Mouse (Mus musculus): Measurements from ENCODE around the gene Fkbp1a. TPM values are rescaled to one million over a fixed set of nuclear protein-coding genes. Genes with fewer than 3 reads are reported as not detected.

Fkbp1a gene
- polyA plus RNA-seq, 1 experiment from 2014 or later: 602 TPM

DNA sequence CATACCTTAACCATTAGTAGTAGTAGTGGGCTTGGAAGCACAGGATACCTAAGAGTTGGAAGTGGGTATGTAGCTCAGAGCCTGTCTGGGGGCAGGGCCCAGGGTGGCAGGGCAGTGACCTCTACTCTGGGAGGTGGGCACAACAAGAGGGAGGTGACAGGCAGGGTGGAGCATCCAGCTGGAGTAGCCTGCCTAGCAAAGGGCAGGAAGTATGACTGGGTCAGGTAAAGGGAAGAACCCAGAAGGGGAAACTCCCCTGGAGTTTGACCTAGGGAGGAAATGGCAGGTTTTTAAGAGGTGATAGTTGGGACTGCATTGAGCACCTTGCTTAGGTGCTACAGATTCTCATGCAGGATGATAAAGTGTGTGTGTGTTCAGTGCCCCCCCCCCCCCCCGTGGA, 38.7 kb downstream of the Fkbp1a start:
- Histone ChIP-seq H3K4me1 (ENCODE audit: control insufficient read depth, insufficient read depth, low read length) (peaks cover 6% of the 10 kb centered on the region; the same call in 1 of the 2 replicates), H3K27ac (replicated peaks; ENCODE audit: low read depth, low read length) (no peak overlapping the region), H3K4me3 (replicated peaks; ENCODE audit: low read depth, low read length) (no peak overlapping the region), H3K36me3 (ENCODE audit: control insufficient read depth, insufficient read depth, low read length) (no peaks in the 10 kb centered on the region), H3K27me3 (ENCODE audit: control insufficient read depth, insufficient read depth, low read length) (no peaks in the 10 kb centered on the region), H3K9ac (replicated peaks; ENCODE audit: low read length) (no peak overlapping the region), H3K4me2 (ENCODE audit: low read length) (no peak overlapping the region), H3K9me3 (ENCODE audit: control insufficient read depth, low read length) (no peaks in the 10 kb centered on the region)
- DNase-seq (no peak), ATAC-seq (ENCODE audit: low FRiP score, low TSS enrichment) (no peak)
- WGBS: 38% methylated on average over 1 of the region's 1 CpGs

DNA sequence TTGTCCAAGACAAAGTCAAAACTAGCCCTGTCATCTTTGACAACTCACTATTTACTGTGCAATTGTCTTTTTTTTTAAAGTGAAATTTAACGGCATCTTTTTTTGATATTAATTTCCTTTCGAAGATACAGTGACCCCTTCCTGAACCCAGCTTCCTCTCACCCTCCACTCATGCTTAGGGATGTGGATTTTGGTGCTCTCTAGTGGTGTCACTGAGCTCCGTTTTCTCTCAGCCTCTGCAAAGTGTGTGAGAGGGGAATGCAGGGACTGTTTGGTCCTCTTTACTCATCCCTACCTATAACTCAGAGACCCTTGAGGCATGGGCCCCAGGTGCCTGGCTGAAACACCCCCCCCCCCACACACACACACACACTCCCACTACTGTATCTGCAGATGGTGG, 43.7 kb downstream of the Fkbp1a start:
- Histone ChIP-seq H3K9ac (replicated peaks; ENCODE audit: low read length) (no peak overlapping the region), H3K4me3 (replicated peaks; ENCODE audit: low read depth, low read length) (no peak overlapping the region), H3K4me2 (ENCODE audit: low read length) (no peak overlapping the region), H3K9me3 (ENCODE audit: control insufficient read depth, low read length) (no peaks in the 10 kb centered on the region), H3K27ac (replicated peaks; ENCODE audit: low read depth, low read length) (no peak overlapping the region), H3K27me3 (ENCODE audit: control insufficient read depth, insufficient read depth, low read length) (no peaks in the 10 kb centered on the region), H3K4me1 (ENCODE audit: control insufficient read depth, insufficient read depth, low read length) (no peaks in the 10 kb centered on the region), H3K36me3 (ENCODE audit: control insufficient read depth, insufficient read depth, low read length) (no peaks in the 10 kb centered on the region)
- 64% methylated on average over 3 of the region's 3 CpGs for WGBS
- ATAC-seq (ENCODE audit: low FRiP score, low TSS enrichment) (no peak), DNase-seq (no peak)

DNA sequence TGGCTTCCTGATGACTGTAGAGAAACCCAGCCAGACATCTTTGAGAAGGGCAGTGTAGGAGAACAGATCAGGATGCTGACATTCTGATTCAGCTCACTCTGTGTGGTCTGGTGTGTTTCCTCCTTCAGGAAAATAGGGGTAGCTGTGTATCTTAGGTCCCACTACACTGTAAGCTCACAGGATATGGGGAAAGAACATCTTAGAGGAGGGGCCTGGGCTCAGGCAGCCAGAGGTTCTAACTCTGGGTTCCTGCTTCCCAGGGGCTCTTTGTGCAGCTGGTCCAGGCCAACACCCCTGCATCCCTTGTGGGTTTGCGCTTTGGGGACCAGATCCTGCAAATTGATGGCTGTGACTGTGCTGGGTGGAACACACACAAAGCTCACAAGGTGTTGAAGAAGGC, 44.5 kb downstream of the Fkbp1a start:
- Histone ChIP-seq H3K36me3 (ENCODE audit: control insufficient read depth, insufficient read depth, low read length) (peaks cover 3% of the 10 kb centered on the region; the same call in 1 of the 2 replicates), H3K27ac (replicated peaks; ENCODE audit: low read depth, low read length) (no peak overlapping the region), H3K4me1 (ENCODE audit: control insufficient read depth, insufficient read depth, low read length) (no peaks in the 10 kb centered on the region), H3K27me3 (ENCODE audit: control insufficient read depth, insufficient read depth, low read length) (no peaks in the 10 kb centered on the region), H3K9me3 (ENCODE audit: control insufficient read depth, low read length) (no peaks in the 10 kb centered on the region), H3K4me3 (replicated peaks; ENCODE audit: low read depth, low read length) (no peak overlapping the region), H3K4me2 (ENCODE audit: low read length) (no peak overlapping the region), H3K9ac (replicated peaks; ENCODE audit: low read length) (no peak overlapping the region)
- ATAC-seq (ENCODE audit: low FRiP score, low TSS enrichment) (no peak), DNase-seq (no peak)
- WGBS: 100% methylated on average over 1 of the region's 1 CpGs

DNA sequence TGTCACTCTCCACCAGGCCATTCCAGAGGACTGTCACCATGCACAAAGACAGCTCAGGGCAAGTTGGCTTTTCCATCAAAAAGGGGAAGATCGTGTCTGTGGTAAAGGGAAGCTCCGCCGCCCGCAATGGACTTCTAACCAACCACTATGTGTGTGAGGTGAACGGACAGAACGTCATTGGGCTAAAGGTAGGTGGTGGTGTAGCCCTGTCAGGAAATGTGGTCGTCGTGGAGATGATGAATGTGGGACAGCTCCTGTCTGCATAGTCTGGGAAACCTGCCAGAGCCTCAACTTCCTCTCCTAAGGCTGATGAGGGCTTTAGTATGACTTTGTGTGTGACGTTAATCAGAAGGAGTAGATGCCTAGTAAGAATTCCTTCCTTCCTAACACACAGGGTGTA, 45.0 kb downstream of the Fkbp1a start:
- Histone ChIP-seq H3K36me3 (ENCODE audit: control insufficient read depth, insufficient read depth, low read length) (peaks cover 6% of the 10 kb centered on the region; the same call in 1 of the 2 replicates), H3K9ac (replicated peaks; ENCODE audit: low read length) (no peak overlapping the region), H3K27ac (replicated peaks; ENCODE audit: low read depth, low read length) (no peak overlapping the region), H3K4me3 (replicated peaks; ENCODE audit: low read depth, low read length) (no peak overlapping the region), H3K9me3 (ENCODE audit: control insufficient read depth, low read length) (no peaks in the 10 kb centered on the region), H3K27me3 (ENCODE audit: control insufficient read depth, insufficient read depth, low read length) (no peaks in the 10 kb centered on the region), H3K4me1 (ENCODE audit: control insufficient read depth, insufficient read depth, low read length) (no peaks in the 10 kb centered on the region), H3K4me2 (ENCODE audit: low read length) (no peak overlapping the region)
- DNase-seq (no peak), ATAC-seq (ENCODE audit: low FRiP score, low TSS enrichment) (no peak)
- WGBS: 85% methylated on average over 9 of the region's 9 CpGs

DNA sequence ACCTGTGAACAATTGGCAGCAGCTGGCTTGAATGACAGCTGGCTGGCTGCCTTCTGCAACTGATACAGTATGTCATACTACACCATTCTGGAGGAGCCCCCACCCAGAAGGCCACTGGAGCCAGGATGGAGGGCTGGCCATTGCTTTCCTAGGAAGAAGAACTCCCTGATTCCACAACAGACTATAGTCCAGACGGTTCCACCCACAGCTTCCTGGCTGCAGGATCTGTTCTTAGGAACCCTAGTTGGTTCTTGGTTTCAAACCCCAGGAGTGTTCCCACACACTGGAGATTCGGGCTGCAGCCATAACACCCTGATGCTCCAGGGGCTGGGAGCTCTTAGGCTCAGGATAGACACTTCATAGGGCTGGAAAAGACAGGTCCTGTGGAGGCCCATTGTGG, 55.8 kb downstream of the Fkbp1a start:
- DNase-seq (no peak), ATAC-seq (ENCODE audit: low FRiP score, low TSS enrichment) (no peak)
- 78% methylated on average over 2 of the region's 2 CpGs for WGBS
- Histone ChIP-seq H3K9ac (replicated peaks; ENCODE audit: low read length) (no peak overlapping the region), H3K4me3 (replicated peaks; ENCODE audit: low read depth, low read length) (no peak overlapping the region), H3K4me2 (ENCODE audit: low read length) (no peak overlapping the region), H3K27me3 (ENCODE audit: control insufficient read depth, insufficient read depth, low read length) (no peaks in the 10 kb centered on the region), H3K36me3 (ENCODE audit: control insufficient read depth, insufficient read depth, low read length) (peaks cover 37% of the 10 kb centered on the region), H3K9me3 (ENCODE audit: control insufficient read depth, low read length) (no peaks in the 10 kb centered on the region), H3K4me1 (ENCODE audit: control insufficient read depth, insufficient read depth, low read length) (0 out of 2 replicates have a peak, but pooled peaks cover 1% of the 10 kb centered on the region), H3K27ac (replicated peaks; ENCODE audit: low read depth, low read length) (no peak overlapping the region)

DNA sequence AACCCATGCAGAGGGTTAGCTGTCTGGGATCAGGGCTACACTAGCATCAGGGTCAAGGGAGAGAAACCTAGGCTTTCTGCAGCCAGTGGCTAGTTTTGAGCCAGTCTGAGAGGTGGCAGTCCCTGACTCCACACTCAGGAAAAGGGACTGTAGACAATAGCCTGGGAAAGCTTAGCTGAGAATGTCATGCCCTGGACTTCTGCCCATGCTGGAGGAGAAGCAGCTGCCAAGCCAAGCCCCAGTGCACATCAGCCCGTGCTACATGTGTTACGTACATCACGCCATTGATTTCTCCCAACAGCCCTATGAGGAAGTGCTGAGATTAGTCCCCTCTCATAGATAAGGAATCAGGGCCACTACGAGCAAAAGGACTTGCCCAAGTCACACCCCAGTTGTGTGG, 59.8 kb downstream of the Fkbp1a start:
- Histone ChIP-seq H3K4me3 (replicated peaks; ENCODE audit: low read depth, low read length) (no peak overlapping the region), H3K27ac (replicated peaks; ENCODE audit: low read depth, low read length) (no peak overlapping the region), H3K36me3 (ENCODE audit: control insufficient read depth, insufficient read depth, low read length) (peaks cover 5% of the 10 kb centered on the region; the same call in 1 of the 2 replicates), H3K9ac (replicated peaks; ENCODE audit: low read length) (no peak overlapping the region), H3K4me1 (ENCODE audit: control insufficient read depth, insufficient read depth, low read length) (peaks cover 23% of the 10 kb centered on the region), H3K9me3 (ENCODE audit: control insufficient read depth, low read length) (no peaks in the 10 kb centered on the region), H3K4me2 (ENCODE audit: low read length) (no peak overlapping the region), H3K27me3 (ENCODE audit: control insufficient read depth, insufficient read depth, low read length) (no peaks in the 10 kb centered on the region)
- WGBS: 90% methylated on average over 4 of the region's 4 CpGs
- ATAC-seq (ENCODE audit: low FRiP score, low TSS enrichment) (no peak), DNase-seq (peak; percentile 22)

DNA sequence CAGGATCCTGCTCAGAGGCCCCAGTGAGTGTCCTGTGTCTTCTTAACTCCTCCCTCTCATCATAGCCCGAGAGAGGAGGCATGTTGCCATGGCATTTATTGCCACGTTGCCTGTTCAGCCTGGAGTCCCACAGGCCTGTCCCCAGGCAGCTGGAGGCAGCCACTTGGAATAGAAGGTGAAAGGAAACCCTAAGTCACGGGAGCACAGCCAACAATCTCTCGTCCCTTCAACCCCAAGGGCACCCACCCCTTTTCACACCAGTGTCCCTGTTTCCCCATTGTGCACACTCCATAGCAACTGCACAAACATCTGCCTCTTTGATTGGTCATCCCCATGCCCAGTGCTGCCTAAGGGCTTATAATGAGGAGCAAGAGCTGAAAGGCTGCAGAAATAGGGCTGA, 61.3 kb downstream of the Fkbp1a start:
- H3K9me3 ChIP-seq (ENCODE audit: control insufficient read depth, low read length): no peaks in the 10 kb centered on the region
- ATAC-seq (ENCODE audit: low FRiP score, low TSS enrichment) (peak; percentile 66), DNase-seq (peak; percentile 68)
- WGBS: 6% methylated on average over 4 of the region's 4 CpGs
- no peaks in the 10 kb centered on the region for H3K36me3 ChIP-seq (ENCODE audit: control insufficient read depth, insufficient read depth, low read length)
- H3K4me1 ChIP-seq (ENCODE audit: control insufficient read depth, insufficient read depth, low read length): peaks cover 23% of the 10 kb centered on the region
- H3K9ac ChIP-seq (replicated peaks; ENCODE audit: low read length): no peak overlapping the region
- H3K4me2 ChIP-seq (ENCODE audit: low read length): no peak overlapping the region
- no peaks in the 10 kb centered on the region for H3K27me3 ChIP-seq (ENCODE audit: control insufficient read depth, insufficient read depth, low read length)
- peak overlapping the region; percentile 57 for H3K27ac ChIP-seq (replicated peaks; ENCODE audit: low read depth, low read length)
- no peak overlapping the region for H3K4me3 ChIP-seq (replicated peaks; ENCODE audit: low read depth, low read length)

DNA sequence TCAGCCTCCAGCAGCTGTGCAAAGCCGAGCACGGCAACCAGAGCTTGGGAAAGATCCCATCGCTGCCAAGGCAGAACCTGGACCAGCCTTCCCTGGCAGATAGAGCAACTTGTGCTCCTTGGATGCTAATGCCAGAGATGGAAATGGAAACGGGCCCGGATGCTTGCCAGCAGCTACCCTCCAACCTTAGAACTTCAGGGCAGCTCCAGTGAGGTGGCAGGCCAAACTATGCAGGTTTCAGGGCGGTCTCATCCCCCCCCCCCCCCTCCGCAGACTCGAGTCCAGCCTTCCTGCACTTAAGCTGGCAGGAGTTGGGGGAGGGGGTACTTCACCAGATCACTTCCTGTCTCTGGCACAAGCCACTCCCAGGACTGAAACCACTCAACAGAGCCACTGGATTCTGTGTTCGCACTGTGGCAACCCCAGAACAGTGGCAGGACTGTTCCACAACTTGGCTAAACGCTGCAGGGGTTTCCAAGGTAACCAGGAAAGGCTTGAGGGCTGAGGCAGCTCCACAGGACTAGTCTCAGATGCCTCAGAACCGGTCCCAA, 63.2 kb downstream of the Fkbp1a start:
- Histone ChIP-seq H3K36me3 (ENCODE audit: control insufficient read depth, insufficient read depth, low read length) (no peaks in the 10 kb centered on the region), H3K4me2 (ENCODE audit: low read length) (no peak overlapping the region), H3K9ac (replicated peaks; ENCODE audit: low read length) (no peak overlapping the region), H3K4me3 (replicated peaks; ENCODE audit: low read depth, low read length) (no peak overlapping the region), H3K27ac (replicated peaks; ENCODE audit: low read depth, low read length) (peak overlapping the region; percentile 49; the same call in 1 of the 2 replicates), H3K9me3 (ENCODE audit: control insufficient read depth, low read length) (no peaks in the 10 kb centered on the region), H3K27me3 (ENCODE audit: control insufficient read depth, insufficient read depth, low read length) (no peaks in the 10 kb centered on the region), H3K4me1 (ENCODE audit: control insufficient read depth, insufficient read depth, low read length) (peaks cover 26% of the 10 kb centered on the region)
- peak; percentile 61 for DNase-seq
- ATAC-seq (ENCODE audit: low FRiP score, low TSS enrichment): peak; percentile 63; the same call in 1 of the 2 replicates
- WGBS: 45% methylated on average over 11 of the region's 11 CpGs

DNA sequence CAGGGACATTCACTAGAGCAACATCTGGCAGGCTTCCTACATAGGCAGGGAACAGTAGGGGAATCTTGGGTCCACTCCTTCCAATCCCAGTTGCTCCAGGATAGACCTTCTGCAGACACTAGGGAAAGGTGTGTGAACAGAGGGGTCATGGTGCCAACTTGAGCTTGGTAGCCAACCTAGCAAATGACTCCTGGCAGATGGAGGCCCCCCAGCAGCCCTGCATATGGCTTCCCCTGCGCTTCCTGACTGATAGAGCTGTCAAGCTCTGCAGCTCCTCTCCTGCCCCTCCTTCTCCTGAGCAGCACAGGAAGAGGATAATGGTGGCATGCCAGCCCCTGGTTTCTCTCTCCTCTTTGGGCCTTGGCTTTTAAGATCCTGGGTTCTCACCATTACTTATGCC, 66.2 kb downstream of the Fkbp1a start:
- DNase-seq: no peak

More for the DNA sequence above, 66.2 kb downstream of the Fkbp1a start:
- no peaks in the 10 kb centered on the region for H3K9me3 ChIP-seq (ENCODE audit: control insufficient read depth, low read length)
- H3K9ac ChIP-seq (replicated peaks; ENCODE audit: low read length): no peak overlapping the region
- WGBS: 74% methylated on average over 1 of the region's 1 CpGs
- ATAC-seq (ENCODE audit: low FRiP score, low TSS enrichment): no peak
- no peak overlapping the region for H3K4me3 ChIP-seq (replicated peaks; ENCODE audit: low read depth, low read length)
- no peaks in the 10 kb centered on the region for H3K36me3 ChIP-seq (ENCODE audit: control insufficient read depth, insufficient read depth, low read length)
- H3K27me3 ChIP-seq (ENCODE audit: control insufficient read depth, insufficient read depth, low read length): no peaks in the 10 kb centered on the region
- no peak overlapping the region for H3K4me2 ChIP-seq (ENCODE audit: low read length)
- H3K27ac ChIP-seq (replicated peaks; ENCODE audit: low read depth, low read length): no peak overlapping the region
- peaks cover 21% of the 10 kb centered on the region for H3K4me1 ChIP-seq (ENCODE audit: control insufficient read depth, insufficient read depth, low read length)

All from midbrain, embryonic 14.5 days (tissue).